Mouse (Mus musculus) neural tube, embryonic 14.5 days (tissue): ENCODE data around the gene Lrrc49. TPM values are rescaled to one million over a fixed set of nuclear protein-coding genes. Genes with fewer than 3 reads are reported as not detected.

Experiments
- ATAC-seq: fragments of 200-750 bp; cut with Nextera tagmentation; 2 replicates; pipeline ENCODE4 v1.8.0; 2017; ENCODE audit warnings: low read depth, mild to moderate bottlenecking, moderate TSS enrichment, moderate library complexity
- H3K27ac ChIP-seq: fragments of 300-500 bp; sonication (generic); 2 replicates; pipeline ENCODE4 v1.5.1; 2014; ENCODE audit warnings: low read depth, mild to moderate bottlenecking, control low read depth, low read length, moderate library complexity, mixed read lengths
- H3K27me3 ChIP-seq: fragments of 300-500 bp; sonication (generic); 2 replicates; pipeline ENCODE4 v1.6.1; 2014; ENCODE audit warnings: low read length; ENCODE audit not compliant: control insufficient read depth, insufficient read depth
- H3K36me3 ChIP-seq: fragments of 300-500 bp; sonication (generic); 2 replicates; pipeline ENCODE4 v1.6.1; 2014; ENCODE audit warnings: low read length, mixed read lengths; ENCODE audit not compliant: control insufficient read depth, insufficient read depth
- H3K4me1 ChIP-seq: fragments of 300-500 bp; sonication (generic); 2 replicates; pipeline ENCODE4 v1.6.1; 2014; ENCODE audit warnings: low read length; ENCODE audit not compliant: control insufficient read depth, insufficient read depth
- H3K4me2 ChIP-seq: fragments of 300-500 bp; sonication (generic); 2 replicates; pipeline ENCODE4 v1.6.1; 2014; ENCODE audit warnings: mild to moderate bottlenecking, low read depth, low read length, control low read depth
- H3K4me3 ChIP-seq: fragments of 300-500 bp; sonication (generic); 2 replicates; pipeline ENCODE4 v1.5.1; 2014; ENCODE audit warnings: low read depth, low read length, control low read depth, mixed read lengths
- H3K9ac ChIP-seq: fragments of 300-500 bp; sonication (generic); replicated peaks from 2 replicates; pipeline ENCODE4 v1.6.1; 2014; ENCODE audit warnings: low read depth, mild to moderate bottlenecking, control low read depth, low read length, mixed read lengths
- H3K9me3 ChIP-seq: fragments of 300-500 bp; sonication (generic); 2 replicates; pipeline ENCODE4 v1.6.1; 2016; ENCODE audit warnings: low read length; ENCODE audit not compliant: control insufficient read depth
- WGBS: fragments of 180-500 bp; shearing (Covaris S2); extraction: QIAGEN DNeasy Blood & Tissue Kit; methylation state at CpG from one replicate; pipeline ENCODE4 v1.1.7; 2014; 5-methylcytosine and 5-hydroxymethylcytosine counted together
- polyA plus RNA-seq: library from polyadenylated mRNA; unstranded; fragments of >200 nt; fragmentation: Nextera tagmentation; extraction: Ambion mirVana; gene quantifications from 2 replicates; pipeline ENCODE4 v1.2.1, GENCODE M21; 2014

Gene Lrrc49
- polyA plus RNA-seq, 1 experiment from 2014 or later, result 91.0 TPM

DNA sequence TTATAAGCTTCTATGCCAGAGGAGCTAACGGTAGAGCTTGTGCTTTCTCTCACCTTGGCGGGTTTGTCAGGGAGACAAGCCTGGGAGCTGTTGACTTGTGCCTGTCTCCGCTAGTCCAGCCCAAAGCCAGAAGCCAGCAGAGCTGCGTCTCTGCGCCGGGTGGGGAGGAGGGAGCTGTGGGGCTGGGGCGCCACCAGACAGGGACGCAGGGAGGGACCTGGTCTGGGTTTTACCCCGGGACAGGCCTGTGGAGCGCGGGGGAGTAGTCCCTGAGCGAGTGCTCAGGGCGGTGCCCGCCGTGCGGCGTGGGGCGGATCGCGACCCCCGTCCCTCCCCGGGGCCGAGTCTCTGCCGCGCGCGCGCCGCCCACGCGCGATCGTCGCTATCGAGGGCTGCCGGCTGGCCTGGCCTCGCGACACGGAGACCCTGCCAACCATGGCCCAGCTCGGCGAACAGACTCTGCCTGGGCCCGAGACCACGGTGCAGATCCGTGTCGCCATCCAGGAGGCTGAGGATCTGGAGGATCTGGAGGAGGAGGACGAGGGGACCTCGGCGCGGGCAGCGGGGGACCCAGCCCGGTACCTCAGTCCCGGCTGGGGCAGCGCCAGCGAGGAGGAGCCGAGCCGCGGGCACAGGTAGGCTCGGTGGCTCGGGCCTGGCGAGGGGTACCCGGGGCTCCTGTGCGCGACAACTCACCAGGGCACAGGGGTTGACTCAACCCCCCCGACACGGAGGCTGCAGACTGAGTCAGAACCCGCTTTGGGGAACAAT lies 25.0 kb upstream of the Lrrc49 start, which contains the start of gene Larp6:
Gene Larp6, plus strand, starts transcription at position 219 of the 771 bp plus-strand sequence.
- H3K9ac ChIP-seq, result peak within 1 kb of the TSS; percentile 86
- ATAC-seq, result peak; percentile 71
- 1% methylated on average over 58 of the region's 66 CpGs for WGBS

DNA sequence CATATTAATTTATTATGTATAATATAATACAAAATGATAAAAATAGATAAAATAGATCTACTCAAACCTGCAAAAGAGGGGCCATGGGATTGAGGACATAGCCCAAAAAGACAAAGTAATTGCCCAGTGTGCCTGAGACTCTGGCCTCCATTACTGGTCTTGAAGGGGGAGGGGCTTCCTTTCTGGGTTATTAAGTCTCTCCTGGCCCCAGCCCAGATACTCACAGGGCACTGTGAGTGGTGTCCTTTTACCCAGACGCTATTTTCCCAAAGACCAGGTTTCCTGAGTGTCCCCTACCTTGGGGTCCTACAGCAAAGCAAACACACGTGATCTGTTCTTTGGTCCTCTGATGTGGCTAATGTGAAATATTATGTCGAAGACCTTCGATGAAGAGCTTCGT lies 24.1 kb upstream of the Lrrc49 start:
- no peaks in the 10 kb centered on the region for H3K27me3 ChIP-seq
- no peak overlapping the region for H3K9ac ChIP-seq
- H3K36me3 ChIP-seq, result no peaks in the 10 kb centered on the region
- no peaks in the 10 kb centered on the region for H3K9me3 ChIP-seq
- WGBS, result 85% methylated on average over 5 of the region's 5 CpGs
- H3K27ac ChIP-seq, result no peak overlapping the region
- no peak for ATAC-seq
- H3K4me3 ChIP-seq, result no peak overlapping the region
- no peaks in the 10 kb centered on the region for H3K4me1 ChIP-seq
- peak overlapping the region; percentile 93; the same call in 1 of the 2 replicates for H3K4me2 ChIP-seq

More for the DNA sequence above, 25.0 kb upstream of the Lrrc49 start, which contains the start of gene Larp6:
- H3K4me2 ChIP-seq, result peak within 1 kb of the TSS; percentile 93
- H3K36me3 ChIP-seq, result no peaks in the 10 kb centered on the region
- peak within 1 kb of the TSS; percentile 48 for H3K27ac ChIP-seq
- H3K9me3 ChIP-seq, result no peaks in the 10 kb centered on the region
- H3K27me3 ChIP-seq, result no peaks in the 10 kb centered on the region
- H3K4me3 ChIP-seq, result peak within 1 kb of the TSS; percentile 61
- H3K4me1 ChIP-seq, result no peaks in the 10 kb centered on the region

- no peak overlapping the region for H3K4me3 ChIP-seq
- no peaks in the 10 kb centered on the region for H3K27me3 ChIP-seq
- 89% methylated on average over 6 of the region's 6 CpGs for WGBS
- H3K36me3 ChIP-seq, result no peaks in the 10 kb centered on the region
- H3K4me1 ChIP-seq, result no peaks in the 10 kb centered on the region
- ATAC-seq, result no peak
- no peaks in the 10 kb centered on the region for H3K9me3 ChIP-seq
- no peak overlapping the region for H3K27ac ChIP-seq
- H3K9ac ChIP-seq, result no peak overlapping the region
- H3K4me2 ChIP-seq, result no peak overlapping the region
Observed at GRCm38 (mm10) chr9:60709721-60710120, 21.8 kb upstream of the Lrrc49 start.

- Histone ChIP-seq H3K4me1 (no peaks in the 10 kb centered on the region), H3K9me3 (no peaks in the 10 kb centered on the region), H3K9ac (no peak overlapping the region), H3K27ac (no peak overlapping the region), H3K36me3 (no peaks in the 10 kb centered on the region), H3K4me3 (no peak overlapping the region), H3K27me3 (no peaks in the 10 kb centered on the region), H3K4me2 (no peak overlapping the region)
- ATAC-seq, result no peak
- 89% methylated on average over 5 of the region's 5 CpGs for WGBS
Observed at GRCm38 (mm10) chr9:60708606-60709005, 20.6 kb upstream of the Lrrc49 start.

- H3K27ac ChIP-seq, result no peak overlapping the region
- no peak for ATAC-seq
- no peaks in the 10 kb centered on the region for H3K27me3 ChIP-seq
- no peak overlapping the region for H3K9ac ChIP-seq
- no peak overlapping the region for H3K4me2 ChIP-seq
- no peak overlapping the region for H3K4me3 ChIP-seq
- no peaks in the 10 kb centered on the region for H3K4me1 ChIP-seq
- no peaks in the 10 kb centered on the region for H3K36me3 ChIP-seq
- 95% methylated on average over 2 of the region's 2 CpGs for WGBS
- H3K9me3 ChIP-seq, result no peaks in the 10 kb centered on the region
Observed at GRCm38 (mm10) chr9:60707594-60707993, 19.6 kb upstream of the Lrrc49 start.

- H3K4me3 ChIP-seq, result no peak overlapping the region
- H3K27me3 ChIP-seq, result no peaks in the 10 kb centered on the region
- H3K9ac ChIP-seq, result no peak overlapping the region
- H3K36me3 ChIP-seq, result no peaks in the 10 kb centered on the region
- no peak for ATAC-seq
- H3K4me1 ChIP-seq, result no peaks in the 10 kb centered on the region
- no peak overlapping the region for H3K4me2 ChIP-seq
- no peaks in the 10 kb centered on the region for H3K9me3 ChIP-seq
- no peak overlapping the region for H3K27ac ChIP-seq
- 50% methylated on average over 18 of the region's 18 CpGs for WGBS
Observed at GRCm38 (mm10) chr9:60699581-60700231, 11.7 kb upstream of the Lrrc49 start.

GRCm38 (mm10) chr9:60696271-60696985 lies 8.5 kb upstream of the Lrrc49 start:
- H3K9ac ChIP-seq, result no peak overlapping the region
- no peaks in the 10 kb centered on the region for H3K4me1 ChIP-seq
- no peaks in the 10 kb centered on the region for H3K36me3 ChIP-seq
- H3K4me3 ChIP-seq, result no peak overlapping the region
- no peak overlapping the region for H3K27ac ChIP-seq
- H3K9me3 ChIP-seq, result no peaks in the 10 kb centered on the region
- H3K27me3 ChIP-seq, result no peaks in the 10 kb centered on the region
- ATAC-seq, result no peak
- H3K4me2 ChIP-seq, result no peak overlapping the region
- 77% methylated on average over 6 of the region's 6 CpGs for WGBS

GRCm38 (mm10) chr9:60693986-60694385 lies 6.0 kb upstream of the Lrrc49 start:
- Histone ChIP-seq H3K4me3 (no peak overlapping the region), H3K27me3 (no peaks in the 10 kb centered on the region), H3K36me3 (no peaks in the 10 kb centered on the region), H3K27ac (no peak overlapping the region), H3K9ac (no peak overlapping the region), H3K4me2 (no peak overlapping the region), H3K4me1 (no peaks in the 10 kb centered on the region), H3K9me3 (no peaks in the 10 kb centered on the region)
- ATAC-seq, result no peak
- WGBS, result 66% methylated on average over 2 of the region's 2 CpGs

DNA sequence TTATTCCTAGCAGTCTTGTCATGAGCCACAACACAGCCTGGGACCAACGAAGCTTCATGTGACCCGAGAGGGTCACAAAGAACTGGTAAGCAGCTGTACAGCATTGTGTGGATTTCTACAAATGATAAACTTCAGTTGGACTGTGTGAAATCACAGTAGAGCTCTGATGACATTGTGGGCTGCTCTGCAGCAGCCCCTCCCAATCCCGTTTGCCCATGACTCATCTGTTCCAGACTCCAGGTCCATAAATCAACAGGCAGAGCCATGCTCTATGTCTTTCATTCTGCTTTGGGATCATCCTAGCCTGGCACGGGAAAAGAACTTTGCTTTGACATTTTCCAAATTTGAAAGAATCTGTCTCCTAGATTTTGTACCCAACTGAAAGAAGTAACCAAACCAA lies 4.7 kb upstream of the Lrrc49 start:
- 59% methylated on average over 4 of the region's 4 CpGs for WGBS
- H3K4me2 ChIP-seq, result no peak overlapping the region

More for the DNA sequence above, 4.7 kb upstream of the Lrrc49 start:
- H3K9ac ChIP-seq, result no peak overlapping the region
- no peaks in the 10 kb centered on the region for H3K36me3 ChIP-seq
- H3K4me3 ChIP-seq, result no peak overlapping the region
- no peak overlapping the region for H3K27ac ChIP-seq
- no peaks in the 10 kb centered on the region for H3K4me1 ChIP-seq
- ATAC-seq, result no peak
- no peaks in the 10 kb centered on the region for H3K9me3 ChIP-seq
- no peaks in the 10 kb centered on the region for H3K27me3 ChIP-seq
